Mouse (Mus musculus) left cerebral cortex, postnatal 14 days (tissue): Measurements from ENCODE around the gene Il20rb. TPM values are rescaled to one million over a fixed set of nuclear protein-coding genes. Genes with fewer than 3 reads are reported as not detected.

Experiments used
- DNase-seq, 2 experiments: peaks; one replicate each; pipeline ENCODE4 v3.0.0; 2021 to 2022; ENCODE audit warnings: low spot score in 2 of 2, mixed read lengths in 1 of 2
- intact Hi-C: fragments of 180-260 bp; cut with DNase I; formaldehyde crosslinking; loops from one replicate; pipeline ENCODE4 v1.15.1; 2025
- total RNA-seq, 2 experiments: library from RNA; stranded (reverse); gene quantifications; 2 replicates each; pipeline ENCODE4 v1.2.3; 2021

Gene Il20rb
- total RNA-seq, 2 experiments from 2014 or later = 0.26 to 0.66 TPM

DNA sequence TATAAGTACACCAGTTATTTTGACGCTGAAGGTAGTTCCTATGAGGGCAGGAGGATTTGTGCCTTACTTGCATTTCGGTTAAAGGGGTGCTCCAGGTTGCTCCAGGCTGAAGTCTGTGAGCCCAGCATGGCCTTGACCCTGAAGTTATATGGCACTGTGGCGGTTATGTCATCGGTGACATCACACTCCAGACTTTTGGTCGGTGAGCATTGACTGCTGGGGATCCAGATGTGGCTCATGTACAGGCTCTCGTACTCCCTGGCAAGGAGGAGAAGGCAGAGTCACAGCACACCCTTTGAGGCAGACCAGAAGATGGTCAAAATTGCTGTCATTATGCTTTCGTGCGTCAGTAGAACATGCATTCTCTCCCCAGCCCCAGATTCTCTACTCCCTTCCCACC, 13.7 kb downstream of the Il20rb start:
- intact Hi-C loops = no loop called here
- no peak for DNase-seq

DNA sequence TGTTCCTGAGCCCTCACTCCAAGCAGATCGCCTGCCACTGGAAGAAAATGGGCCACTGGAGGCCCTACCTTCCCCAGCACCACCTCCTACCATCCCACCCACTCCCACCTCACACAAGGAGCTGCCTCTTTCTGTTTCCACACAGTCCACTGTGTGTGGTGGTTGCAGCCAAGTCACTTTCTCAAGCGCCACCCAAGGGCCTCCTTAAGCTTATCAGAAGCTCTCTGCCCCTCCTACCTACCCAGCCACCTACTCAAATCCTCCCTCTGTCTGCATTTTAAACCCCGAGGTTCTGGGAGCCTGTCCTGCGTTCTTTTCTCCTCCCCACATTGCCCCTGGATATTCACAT, 15.0 kb downstream of the Il20rb start:
- DNase-seq = no peak
- intact Hi-C loops = no loop called here

DNA sequence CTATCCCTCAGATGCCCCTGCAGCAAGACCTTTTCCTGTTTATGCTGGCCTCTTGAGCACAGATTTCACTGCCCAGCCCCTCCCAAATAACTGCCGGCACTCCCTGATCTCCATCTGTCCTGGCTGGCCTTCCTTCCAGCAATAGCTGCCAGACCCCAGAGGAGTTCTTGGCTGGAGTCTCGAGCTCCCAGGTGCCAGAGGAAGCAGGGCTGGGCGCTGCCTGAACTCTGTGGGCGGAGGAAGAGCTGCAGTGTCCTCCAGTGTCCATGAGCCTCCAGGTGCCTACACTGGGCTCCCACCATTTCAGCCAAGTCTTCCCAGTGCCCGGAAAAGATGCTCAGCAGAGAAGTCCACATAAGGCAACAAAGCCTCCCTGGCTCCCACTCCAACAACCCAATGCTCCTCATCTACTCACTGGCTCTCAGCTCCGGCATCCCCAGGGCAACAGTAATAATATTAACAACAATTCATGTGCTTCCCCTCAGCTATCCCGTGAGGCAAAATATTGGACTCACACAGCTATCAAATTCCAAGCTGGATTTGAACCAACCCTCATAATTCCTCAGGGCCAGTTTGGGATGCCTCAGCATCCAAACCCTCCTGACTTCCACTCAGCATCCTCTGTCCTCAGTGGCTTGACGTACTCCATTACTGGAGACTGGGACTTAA, 15.5 kb downstream of the Il20rb start:
- intact Hi-C loops = no loop called here
- DNase-seq = peak in 1 of 2 experiments; percentile 12

- intact Hi-C loops = no loop called here
Measured at GRCm38 (mm10) chr9:100470228-100470627, 16.4 kb downstream of the Il20rb start.

GRCm38 (mm10) chr9:100469681-100470080, 16.9 kb downstream of the Il20rb start:
- no peak for DNase-seq
- intact Hi-C loops = no loop called here

More at GRCm38 (mm10) chr9:100470228-100470627, 16.4 kb downstream of the Il20rb start:
- DNase-seq = no peak

DNA sequence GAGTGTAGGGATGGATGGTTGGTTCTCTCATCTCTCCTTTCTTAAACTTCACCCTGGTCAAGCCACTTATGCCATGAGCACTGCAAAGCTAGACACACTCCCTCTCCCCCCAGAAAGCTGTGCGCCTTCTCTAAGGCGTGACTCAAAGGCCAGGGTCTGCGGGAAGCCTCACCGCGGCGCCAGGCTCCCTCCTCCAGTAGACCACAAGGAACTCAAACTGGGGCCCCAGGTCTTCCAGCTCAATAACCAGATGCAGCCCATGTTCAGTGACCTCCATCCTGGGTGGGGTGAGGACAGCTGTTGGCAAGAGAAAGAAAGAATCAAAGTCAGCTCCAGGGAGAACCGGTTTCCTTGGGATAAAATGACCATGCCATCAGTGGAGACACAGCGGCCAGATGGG, 18.4 kb downstream of the Il20rb start:
- no peak for DNase-seq
- intact Hi-C loops = no loop called here

DNA sequence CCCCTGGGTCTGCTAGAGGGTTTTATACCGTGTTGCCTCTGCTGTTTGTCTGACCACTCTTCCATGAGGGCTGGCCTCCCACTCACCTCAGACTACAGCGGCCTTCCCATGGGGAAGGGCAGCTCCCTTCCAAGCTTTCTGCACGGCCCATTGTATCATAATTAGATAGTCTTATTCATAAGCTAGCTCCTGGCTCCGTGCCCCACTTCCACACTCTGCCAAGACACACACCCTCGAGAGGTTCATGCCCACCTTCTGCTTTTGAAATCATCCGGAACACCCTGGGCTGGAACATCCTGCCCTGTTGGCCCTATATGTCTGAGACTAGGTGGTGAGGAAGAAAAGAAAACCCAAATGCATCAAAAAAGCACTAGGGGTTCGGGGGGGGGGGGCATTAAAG, 18.9 kb downstream of the Il20rb start:
- peak; percentile 22 to 29 for DNase-seq
- intact Hi-C loops = no loop called here

DNA sequence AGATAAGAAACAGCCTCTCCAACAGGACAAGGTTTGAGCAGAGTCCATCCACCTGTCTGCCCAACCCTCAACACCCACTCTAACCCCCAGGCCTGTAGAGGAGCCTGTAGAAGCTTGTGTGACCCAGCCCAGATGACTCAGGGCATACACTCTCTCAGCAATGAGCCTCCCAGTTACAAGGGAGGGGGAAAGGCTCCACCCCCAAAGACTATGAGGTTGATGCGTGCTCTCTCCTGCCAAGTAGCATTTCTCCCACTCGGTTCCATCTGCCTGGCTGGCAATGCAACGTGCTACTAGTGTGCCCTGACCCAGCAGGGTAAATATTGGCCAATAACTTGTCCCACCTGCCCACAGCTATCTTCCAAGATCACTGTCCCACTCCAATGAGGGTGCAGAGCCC, 19.8 kb downstream of the Il20rb start:
- intact Hi-C loops = no loop called here
- DNase-seq = no peak

- intact Hi-C loops = no loop called here
Measured at GRCm38 (mm10) chr9:100465988-100466387, 20.6 kb downstream of the Il20rb start.

DNA sequence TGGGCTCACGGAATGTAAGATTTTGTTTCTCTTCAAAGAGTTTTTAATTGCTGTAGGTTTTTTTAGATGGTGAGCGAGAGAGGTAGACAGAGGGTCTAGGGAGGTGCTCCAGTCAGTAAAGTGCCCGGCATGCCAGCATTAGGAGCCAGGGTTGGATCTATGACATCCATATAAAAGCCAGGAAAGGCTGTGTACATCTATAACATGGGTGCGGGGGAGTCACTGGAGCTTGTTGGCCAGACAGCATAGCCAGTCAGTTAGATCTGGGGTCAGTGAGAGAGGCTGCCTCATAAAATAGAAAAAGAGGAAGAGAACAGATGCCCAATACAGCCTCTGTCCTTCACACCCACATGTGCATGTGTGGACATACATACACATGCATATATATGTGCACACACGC, 21.2 kb downstream of the Il20rb start:
- no peak for DNase-seq
- intact Hi-C loops = no loop called here

More at GRCm38 (mm10) chr9:100465988-100466387, 20.6 kb downstream of the Il20rb start:
- DNase-seq = no peak

DNA sequence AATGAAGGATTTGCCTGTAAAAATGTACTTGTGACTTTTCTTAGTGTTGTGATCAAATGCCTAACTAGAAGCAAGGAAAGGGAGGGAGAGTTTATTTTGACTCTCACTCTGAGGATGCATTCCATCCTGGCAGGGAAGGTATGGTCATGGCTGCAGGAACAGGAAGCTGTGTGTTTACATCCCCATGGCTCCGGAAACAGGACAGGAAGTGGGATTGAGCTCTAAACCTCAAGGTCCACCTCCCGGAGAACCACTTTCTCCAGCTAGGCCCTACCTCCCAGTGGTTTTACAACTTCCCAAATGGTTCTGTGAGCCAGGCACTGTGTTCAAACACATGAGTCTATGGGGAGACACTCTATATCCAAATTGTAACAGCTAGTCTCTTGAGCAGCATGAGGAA, 22.8 kb downstream of the Il20rb start:
- no peak for DNase-seq
- intact Hi-C loops = no loop called here

DNA sequence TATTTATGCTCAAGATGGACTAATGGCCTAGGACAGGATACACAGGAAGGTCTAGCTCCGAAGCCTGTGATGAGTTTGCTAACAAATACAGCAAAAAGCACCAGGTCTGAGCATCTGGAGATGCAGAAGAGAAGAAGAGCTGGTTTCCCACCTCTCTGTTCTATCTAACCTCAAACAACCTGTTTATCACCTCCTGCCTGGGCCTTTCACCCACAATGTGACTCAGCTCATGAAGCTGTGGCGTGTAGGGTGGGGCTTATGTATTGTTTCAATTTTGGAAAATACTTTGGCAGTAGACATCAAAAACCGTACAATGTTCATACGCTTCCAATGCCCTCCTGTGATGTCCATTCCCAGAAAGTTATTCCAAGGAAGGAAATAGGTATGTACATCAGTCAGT, 24.5 kb downstream of the Il20rb start:
- DNase-seq = no peak
- intact Hi-C loops = no loop called here

DNA sequence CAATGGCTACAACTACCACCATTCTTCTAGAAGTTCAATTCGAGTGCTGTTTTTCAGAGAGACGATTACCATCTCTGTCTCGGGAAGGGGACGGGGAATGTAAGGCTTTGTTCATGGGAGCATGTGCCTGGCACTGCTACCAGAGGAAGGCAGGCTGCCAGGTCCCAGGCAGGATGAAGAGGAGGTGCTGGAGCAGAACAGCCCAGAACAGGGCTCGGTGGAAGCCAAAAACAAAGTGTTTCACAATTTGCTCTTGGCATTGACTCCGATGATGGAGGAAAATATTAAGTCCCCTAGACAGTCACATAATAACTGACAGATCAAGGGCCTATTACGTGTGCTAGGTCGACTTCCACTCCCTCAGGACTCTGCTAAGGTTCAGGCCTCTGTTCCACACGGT, 24.9 kb downstream of the Il20rb start:
- DNase-seq = peak; percentile 29 to 45
- intact Hi-C loops = no loop called here

- no peak for DNase-seq
- intact Hi-C loops = no loop called here
Measured at GRCm38 (mm10) chr9:100460203-100460602, 26.4 kb downstream of the Il20rb start.

DNA sequence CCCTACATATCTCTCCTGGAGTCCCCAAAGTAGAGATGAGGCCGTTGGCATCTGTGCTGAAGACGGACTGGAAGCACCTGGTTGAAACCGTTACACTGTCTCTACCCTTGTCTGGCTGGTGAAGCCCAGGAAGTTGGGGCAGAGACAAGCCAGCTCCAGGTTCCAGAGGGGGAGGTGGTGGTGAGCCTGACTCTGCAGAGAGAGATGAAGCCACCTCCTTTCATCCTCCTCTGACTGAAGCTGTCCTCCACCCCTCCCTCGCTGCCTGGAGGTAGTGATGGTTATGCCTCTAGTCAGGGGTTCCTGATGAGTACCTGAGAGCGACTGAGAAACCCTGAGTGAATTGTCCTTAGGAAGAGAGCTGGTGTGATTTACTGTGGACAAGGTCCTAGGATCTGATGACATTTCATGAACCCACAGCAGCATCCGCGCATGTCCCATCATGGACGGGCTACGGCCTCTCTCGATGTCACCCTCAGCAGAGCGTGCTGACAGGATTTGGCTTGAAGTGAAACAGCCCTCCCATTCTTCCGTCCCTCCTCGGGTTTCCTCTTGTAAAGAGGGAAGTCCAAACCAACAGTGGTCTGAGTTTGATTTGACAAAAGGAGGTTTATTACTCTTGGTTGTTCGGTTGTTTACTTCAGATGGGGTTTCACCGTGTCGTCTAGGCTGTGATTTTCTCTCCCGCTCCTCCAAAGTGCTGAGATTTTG, 28.5 kb downstream of the Il20rb start:
- intact Hi-C loops = loop anchor here (5.0 to 10.0 kb wide), 2 partner anchors 307 to 684 kb away; no protein-coding TSS in a partner anchor
- DNase-seq = no peak

- intact Hi-C loops = loop anchor here (2.0 to 10.0 kb wide), 5 partner anchors 93 to 703 kb away; partner anchors contain the start of gene Nck1
- DNase-seq = no peak
Measured at GRCm38 (mm10) chr9:100454664-100454993, 32.0 kb downstream of the Il20rb start.

DNA sequence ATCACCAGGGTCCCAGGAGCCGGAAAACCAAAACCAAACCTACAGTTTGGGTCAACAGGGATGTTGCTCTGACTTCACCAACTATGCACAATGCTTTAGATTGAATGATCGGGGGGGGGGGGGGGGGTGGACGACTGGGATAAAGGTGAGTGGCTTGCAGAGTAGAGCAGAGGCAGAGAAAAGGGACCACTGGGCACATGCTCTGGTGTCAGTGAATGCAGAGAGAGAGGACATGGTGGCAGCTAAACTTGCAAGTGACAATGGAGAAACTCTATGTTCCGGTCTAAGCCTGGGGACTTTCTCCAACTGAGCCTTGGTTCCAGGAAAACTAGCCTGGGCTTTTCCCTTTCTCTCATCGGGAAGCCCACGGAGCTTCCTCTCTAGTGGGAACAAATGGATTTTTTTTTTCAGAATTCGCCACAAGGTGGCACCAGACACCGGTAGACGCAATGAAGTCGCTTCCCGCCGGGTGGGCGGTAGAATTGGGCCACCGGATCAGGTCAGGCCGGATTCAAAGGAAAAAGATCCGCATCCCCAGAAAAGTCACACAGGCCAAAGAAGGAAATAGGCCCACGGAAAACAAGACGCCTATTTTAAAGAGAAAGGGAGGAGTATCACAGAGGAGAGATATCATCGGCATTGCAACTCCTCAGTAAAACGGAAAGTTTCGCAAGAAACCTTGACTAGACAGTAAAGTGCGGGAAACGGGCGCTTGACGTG, 32.5 kb downstream of the Il20rb start:
- DNase-seq = peak; percentile 68 to 87
- intact Hi-C loops = loop anchor here (2.0 to 10.0 kb wide), 5 partner anchors 93 to 703 kb away; partner anchors contain the start of gene Nck1

DNA sequence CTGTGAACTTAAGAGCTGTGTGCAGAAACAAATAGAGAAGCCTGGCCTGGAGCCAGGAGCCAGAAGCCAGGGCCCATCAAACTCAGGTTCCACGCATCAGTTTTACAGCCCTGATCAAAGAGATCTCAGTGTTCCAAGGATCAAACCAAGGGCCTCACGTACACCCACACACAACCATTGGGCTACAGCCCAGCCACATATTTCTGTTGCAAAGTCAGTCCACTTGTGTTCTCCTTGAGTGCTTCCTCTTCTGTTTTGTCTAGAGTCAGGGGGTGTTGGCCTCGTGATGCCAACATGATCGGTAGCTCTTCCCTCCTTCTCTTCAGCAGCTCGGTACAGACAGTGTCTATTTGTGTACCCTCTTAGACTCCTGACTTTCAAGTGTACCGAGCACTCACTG, 34.2 kb downstream of the Il20rb start:
- DNase-seq = peak in 1 of 2 experiments; percentile 23
- intact Hi-C loops = loop anchor here (5.0 to 10.0 kb wide), 4 partner anchors 95 to 705 kb away; partner anchors contain the start of gene Nck1

DNA sequence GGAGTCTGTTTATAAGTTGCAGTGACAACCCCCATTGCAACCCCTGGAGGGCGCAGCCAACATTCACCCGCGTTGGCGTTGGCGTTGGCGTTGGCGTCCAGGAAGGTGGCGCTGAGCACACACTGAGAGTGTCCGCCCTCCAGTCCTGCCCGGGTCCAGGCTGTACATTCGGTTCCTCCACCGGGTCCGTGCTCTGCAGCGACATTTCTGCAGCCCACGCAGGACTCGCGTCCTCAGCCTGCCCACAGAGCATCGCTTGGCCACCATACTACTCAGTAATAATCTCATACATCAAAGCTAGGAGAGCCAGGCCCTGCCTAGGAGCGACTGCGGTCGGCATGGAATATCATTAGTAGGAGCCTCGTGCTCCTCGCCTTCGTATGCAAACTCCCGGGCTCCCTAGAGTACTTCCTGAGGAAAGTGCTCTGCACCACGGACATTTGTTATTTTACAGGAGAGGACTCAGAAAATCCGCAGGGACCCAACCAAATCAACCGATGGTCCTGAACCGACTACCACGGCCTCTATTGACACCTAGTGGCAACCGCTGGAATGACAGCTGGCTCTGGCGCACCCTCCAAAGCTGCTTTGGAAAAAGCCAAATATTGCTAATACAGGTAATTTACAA, 40.4 kb downstream of the Il20rb start:
- intact Hi-C loops = loop anchor here (2.0 to 10.0 kb wide), 3 partner anchors 599 to 714 kb away; no protein-coding TSS in a partner anchor
- DNase-seq = peak; percentile 76 to 87
